Comparison of ENCODE assay signal across 10 mouse cellular contexts in genomic region chr9:41592101-41592500, GRCm38 (mm10).
"Had no signal": no experiment of that assay in that cellular context is flagged by ENCODE, and none has a peak within 500 bp of the region (broad histone marks: within the 10 kb centered on the region; RNA-seq: fewer than 3 reads in every experiment).

No protein-coding gene starts in this region.

- DNase-seq: kidney, postnatal 14 days; left cerebral cortex, postnatal 4 days; lung, adult 18-20 months; lung, postnatal 36 days; right cerebral cortex, postnatal 14 days; thymus, adult 2 months; thymus, postnatal 25 days had no signal

- H3K9me3 ChIP-seq: limb, embryonic 13.5 days; stomach, embryonic 15.5 days had no signal

- H3K4me2 ChIP-seq: limb, embryonic 13.5 days; stomach, embryonic 15.5 days had no signal

- H3K4me3 ChIP-seq: limb, embryonic 13.5 days; stomach, embryonic 15.5 days had no signal

- H3K27me3 ChIP-seq: limb, embryonic 13.5 days; stomach, embryonic 15.5 days had no signal

- H3K9ac ChIP-seq: limb, embryonic 13.5 days; liver, embryonic 14.5 days; stomach, embryonic 15.5 days had no signal

- H3K27ac ChIP-seq: limb, embryonic 13.5 days; liver, embryonic 14.5 days; stomach, embryonic 15.5 days had no signal
